Mouse (Mus musculus) heart, embryonic 11.5 days (tissue): ENCODE results near the gene Alg14. TPM values are rescaled to one million over a fixed set of nuclear protein-coding genes. Genes with fewer than 3 reads are reported as not detected.

Experiments
- ATAC-seq: fragments of 200-750 bp; cut with Nextera tagmentation; replicated peaks from 2 replicates; pipeline ENCODE4 v1.8.0; 2017; ENCODE audit warnings: moderate library complexity; ENCODE audit not compliant: insufficient number of reproducible peaks, low FRiP score, low TSS enrichment
- H3K27ac ChIP-seq: fragments of 300-500 bp; sonication (generic); 2 replicates; pipeline ENCODE4 v1.5.1; 2014; ENCODE audit warnings: mild to moderate bottlenecking, low read depth, low read length
- H3K27me3 ChIP-seq: fragments of 300-500 bp; sonication (generic); 2 replicates; pipeline ENCODE4 v1.6.1; 2014; ENCODE audit warnings: mild to moderate bottlenecking, low read length, mixed read lengths; ENCODE audit not compliant: control insufficient read depth, insufficient read depth
- H3K36me3 ChIP-seq: fragments of 300-500 bp; sonication (generic); 2 replicates; pipeline ENCODE4 v1.6.1; 2014; ENCODE audit warnings: mild to moderate bottlenecking, low read length, moderate library complexity, mixed read lengths; ENCODE audit not compliant: control insufficient read depth, insufficient read depth
- H3K4me1 ChIP-seq: fragments of 300-500 bp; sonication (generic); 2 replicates; pipeline ENCODE4 v1.6.1; 2014; ENCODE audit warnings: low read length; ENCODE audit not compliant: control insufficient read depth, insufficient read depth
- H3K4me2 ChIP-seq: fragments of 300-500 bp; sonication (generic); 2 replicates; pipeline ENCODE4 v1.6.1; 2014; ENCODE audit warnings: mild to moderate bottlenecking, moderate library complexity
- H3K4me3 ChIP-seq: fragments of 300-500 bp; sonication (generic); 2 replicates; pipeline ENCODE4 v1.5.1; 2014; ENCODE audit warnings: low read depth, low read length
- H3K9ac ChIP-seq: fragments of 300-500 bp; sonication (generic); 2 replicates; pipeline ENCODE4 v1.6.1; 2014; ENCODE audit warnings: mild to moderate bottlenecking, low read depth, low read length, moderate library complexity
- H3K9me3 ChIP-seq: fragments of 300-500 bp; sonication (generic); replicated peaks from 2 replicates; pipeline ENCODE4 v1.6.1; 2016; ENCODE audit warnings: low read length; ENCODE audit not compliant: control insufficient read depth
- WGBS: fragments of 180-500 bp; shearing (Covaris S2); extraction: QIAGEN DNeasy Blood & Tissue Kit; methylation state at CpG from one replicate; pipeline ENCODE4 v1.1.7; 2014; ENCODE audit not compliant: insufficient replicate concordance; 5-methylcytosine and 5-hydroxymethylcytosine counted together
- polyA plus RNA-seq: library from polyadenylated mRNA; unstranded; fragments of >200 nt; fragmentation: Nextera tagmentation; extraction: Ambion mirVana; gene quantifications from 2 replicates; pipeline ENCODE4 v1.2.1, GENCODE M21; 2014

Alg14 gene
- 38.2 and 42.2 TPM in 2 replicates for polyA plus RNA-seq

GRCm38 (mm10) chr3:121291560-121292258, at the start of gene Alg14:
Gene Alg14, plus strand, starts transcription at chr3:121291773.
- no peaks in the 10 kb centered on the region for H3K36me3 ChIP-seq
- under 1% methylated on average over 42 of the region's 42 CpGs for WGBS
- ATAC-seq, result peak; percentile 96
- H3K4me3 ChIP-seq, result peak within 1 kb of the TSS; percentile 62
- H3K27me3 ChIP-seq, result no peaks in the 10 kb centered on the region
- H3K4me2 ChIP-seq, result peak within 1 kb of the TSS; percentile 71
- H3K9ac ChIP-seq, result peak within 1 kb of the TSS; percentile 79
- H3K9me3 ChIP-seq, result no peaks in the 10 kb centered on the region
- no peaks in the 10 kb centered on the region for H3K4me1 ChIP-seq
- peak within 1 kb of the TSS; percentile 95 for H3K27ac ChIP-seq

- Histone ChIP-seq H3K4me1 (peaks cover 4% of the 10 kb centered on the region), H3K27ac (no peak overlapping the region), H3K4me3 (no peak overlapping the region), H3K9ac (no peak overlapping the region), H3K36me3 (no peaks in the 10 kb centered on the region), H3K27me3 (no peaks in the 10 kb centered on the region), H3K9me3 (no peaks in the 10 kb centered on the region), H3K4me2 (no peak overlapping the region)
- no peak for ATAC-seq
- 59% methylated on average over 9 of the region's 9 CpGs for WGBS
These were observed 49.2 kb upstream of the Alg14 start for GRCm38 (mm10) chr3:121242111-121242936.

GRCm38 (mm10) chr3:121242941-121243340, 48.6 kb upstream of the Alg14 start:
- H3K4me3 ChIP-seq, result no peak overlapping the region
- no peak overlapping the region for H3K9ac ChIP-seq
- peaks cover 4% of the 10 kb centered on the region for H3K4me1 ChIP-seq
- no peak overlapping the region for H3K27ac ChIP-seq
- H3K27me3 ChIP-seq, result no peaks in the 10 kb centered on the region
- no peaks in the 10 kb centered on the region for H3K36me3 ChIP-seq
- H3K9me3 ChIP-seq, result no peaks in the 10 kb centered on the region
- 77% methylated on average over 4 of the region's 4 CpGs for WGBS
- no peak for ATAC-seq
- no peak overlapping the region for H3K4me2 ChIP-seq

GRCm38 (mm10) chr3:121250048-121250447, 41.5 kb upstream of the Alg14 start:
- Histone ChIP-seq H3K4me1 (no peaks in the 10 kb centered on the region), H3K4me3 (no peak overlapping the region), H3K4me2 (no peak overlapping the region), H3K27ac (no peak overlapping the region), H3K9me3 (no peaks in the 10 kb centered on the region), H3K36me3 (no peaks in the 10 kb centered on the region), H3K27me3 (no peaks in the 10 kb centered on the region), H3K9ac (no peak overlapping the region)
- ATAC-seq, result no peak
- 80% methylated on average over 9 of the region's 9 CpGs for WGBS

- no peaks in the 10 kb centered on the region for H3K9me3 ChIP-seq
- H3K36me3 ChIP-seq, result no peaks in the 10 kb centered on the region
- no peak overlapping the region for H3K27ac ChIP-seq
- no peak overlapping the region for H3K4me3 ChIP-seq
- H3K4me1 ChIP-seq, result no peaks in the 10 kb centered on the region
- 0 out of 2 replicates have a peak, but pooled peaks have one; percentile 26 for ATAC-seq
- H3K27me3 ChIP-seq, result no peaks in the 10 kb centered on the region
- H3K9ac ChIP-seq, result no peak overlapping the region
- WGBS, result 73% methylated on average over 19 of the region's 19 CpGs
- H3K4me2 ChIP-seq, result no peak overlapping the region
These were observed 40.8 kb upstream of the Alg14 start for GRCm38 (mm10) chr3:121250576-121251433.

GRCm38 (mm10) chr3:121255501-121255900, 36.1 kb upstream of the Alg14 start:
- WGBS, result 85% methylated on average over 7 of the region's 7 CpGs
- no peak for ATAC-seq
- Histone ChIP-seq H3K9me3 (no peaks in the 10 kb centered on the region), H3K27me3 (peaks cover 7% of the 10 kb centered on the region; the same call in 1 of the 2 replicates), H3K9ac (no peak overlapping the region), H3K4me1 (no peaks in the 10 kb centered on the region), H3K27ac (no peak overlapping the region), H3K36me3 (no peaks in the 10 kb centered on the region), H3K4me3 (no peak overlapping the region), H3K4me2 (no peak overlapping the region)

- WGBS, result 84% methylated on average over 8 of the region's 8 CpGs
- Histone ChIP-seq H3K9ac (no peak overlapping the region), H3K27me3 (peaks cover 13% of the 10 kb centered on the region), H3K9me3 (no peaks in the 10 kb centered on the region), H3K36me3 (no peaks in the 10 kb centered on the region), H3K4me3 (no peak overlapping the region), H3K27ac (no peak overlapping the region), H3K4me2 (no peak overlapping the region), H3K4me1 (no peaks in the 10 kb centered on the region)
- ATAC-seq, result no peak
These were observed 35.4 kb upstream of the Alg14 start for GRCm38 (mm10) chr3:121256131-121256530.

- Histone ChIP-seq H3K27me3 (peaks cover 19% of the 10 kb centered on the region), H3K9me3 (no peaks in the 10 kb centered on the region), H3K4me3 (no peak overlapping the region), H3K9ac (no peak overlapping the region), H3K27ac (no peak overlapping the region), H3K4me2 (no peak overlapping the region), H3K4me1 (no peaks in the 10 kb centered on the region), H3K36me3 (no peaks in the 10 kb centered on the region)
- WGBS, result 76% methylated on average over 10 of the region's 10 CpGs
- ATAC-seq, result no peak
These were observed 34.2 kb upstream of the Alg14 start for GRCm38 (mm10) chr3:121257418-121257817.
